Mouse (Mus musculus): ENCODE results near the gene Cdc42. TPM values are rescaled to one million over a fixed set of nuclear protein-coding genes. Genes with fewer than 3 reads are reported as not detected.

Cdc42 gene
- polyA plus RNA-seq, 1 experiment from 2014 or later, result 284 TPM

DNA sequence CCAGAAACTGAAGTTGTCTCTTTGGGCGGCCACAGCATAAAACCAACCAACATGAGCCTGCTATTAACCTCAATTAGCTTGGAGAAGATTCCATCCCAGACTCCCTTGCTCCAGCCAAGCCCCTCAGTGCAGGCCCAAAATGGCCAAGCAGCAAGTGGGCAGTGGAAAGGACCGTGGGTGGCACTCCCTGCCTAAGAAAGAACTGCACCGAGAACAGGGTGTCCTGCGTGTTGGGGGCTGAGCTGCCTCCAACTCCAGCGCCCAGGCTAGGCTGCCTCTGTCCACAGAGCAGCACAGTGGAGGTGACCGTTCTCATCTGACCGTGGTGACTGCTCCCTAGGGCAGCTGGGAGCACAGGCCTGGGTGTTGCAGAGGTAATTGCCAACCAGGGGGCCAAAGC, 63.5 kb downstream of the Cdc42 start:
- ATAC-seq (ENCODE audit: low read depth) (no peak), DNase-seq (no peak)
- Histone ChIP-seq H3K27me3 (no peaks in the 10 kb centered on the region; the same call in 1 of the 2 replicates), H3K36me3 (no peaks in the 10 kb centered on the region), H3K4me3 (replicated peaks) (no peak overlapping the region), H3K9me3 (replicated peaks) (no peaks in the 10 kb centered on the region), H3K27ac (no peak overlapping the region), H3K9ac (no peak overlapping the region), H3K4me2 (no peak overlapping the region), H3K4me1 (replicated peaks) (no peaks in the 10 kb centered on the region)
- WGBS (ENCODE audit: insufficient replicate concordance), result 61% methylated on average over 7 of the region's 7 CpGs

DNA sequence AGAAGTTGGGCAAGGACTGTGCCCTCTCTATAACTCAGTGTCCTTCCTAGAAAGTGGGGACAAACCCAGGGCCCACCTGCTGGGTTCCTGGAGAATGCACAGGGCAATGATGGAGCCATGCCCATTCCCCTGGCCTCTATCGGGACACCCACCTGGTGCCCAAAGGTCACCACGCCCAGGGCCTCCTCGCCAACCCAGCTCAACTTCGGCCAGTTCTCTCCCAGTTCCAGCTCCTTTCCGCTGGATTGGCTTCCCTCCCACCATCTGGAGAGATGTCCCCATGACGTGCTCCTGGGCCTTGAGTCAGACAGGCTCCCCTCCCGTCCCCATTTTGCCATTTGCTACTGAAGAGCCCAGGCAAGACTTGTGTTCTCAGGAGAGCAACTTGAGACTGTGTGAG, 64.9 kb downstream of the Cdc42 start:
- H3K4me2 ChIP-seq, result no peak overlapping the region
- no peak overlapping the region for H3K27ac ChIP-seq
- ATAC-seq (ENCODE audit: low read depth), result no peak
- H3K9me3 ChIP-seq (replicated peaks), result no peaks in the 10 kb centered on the region
- 59% methylated on average over 7 of the region's 7 CpGs for WGBS (ENCODE audit: insufficient replicate concordance)
- H3K27me3 ChIP-seq, result peaks cover 2% of the 10 kb centered on the region; the same call in 1 of the 2 replicates
- no peak for DNase-seq
- H3K9ac ChIP-seq, result no peak overlapping the region
- no peaks in the 10 kb centered on the region for H3K36me3 ChIP-seq
- no peak overlapping the region for H3K4me3 ChIP-seq (replicated peaks)
- H3K4me1 ChIP-seq (replicated peaks), result no peaks in the 10 kb centered on the region

DNA sequence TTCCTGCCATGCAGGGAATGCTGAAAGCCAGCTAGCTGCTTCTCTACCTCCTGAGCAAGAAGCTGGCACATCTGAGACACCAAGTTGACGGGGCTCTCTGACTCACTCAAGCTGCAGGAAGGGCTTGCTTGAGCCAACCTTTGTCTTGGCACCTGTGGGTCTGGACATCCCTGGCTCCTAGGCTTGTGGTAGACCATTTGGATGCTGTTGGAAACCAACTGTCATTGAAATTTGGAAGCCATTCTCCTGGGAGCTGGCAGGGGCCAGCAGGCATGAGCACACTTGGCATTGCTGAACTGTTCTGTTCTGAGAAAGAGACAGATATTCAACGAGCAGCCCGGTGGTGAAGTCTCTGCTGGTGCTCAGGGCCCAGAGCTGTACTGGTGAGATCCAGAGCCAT, 67.3 kb downstream of the Cdc42 start:
- Histone ChIP-seq H3K27me3 (peaks cover 2% of the 10 kb centered on the region; the same call in 1 of the 2 replicates), H3K9me3 (replicated peaks) (no peaks in the 10 kb centered on the region), H3K4me1 (replicated peaks) (peaks cover 3% of the 10 kb centered on the region; the same call in 1 of the 2 replicates), H3K9ac (no peak overlapping the region), H3K4me3 (replicated peaks) (no peak overlapping the region), H3K36me3 (no peaks in the 10 kb centered on the region), H3K27ac (no peak overlapping the region), H3K4me2 (no peak overlapping the region)
- ATAC-seq (ENCODE audit: low read depth) (no peak), DNase-seq (no peak)
- 64% methylated on average over 3 of the region's 3 CpGs for WGBS (ENCODE audit: insufficient replicate concordance)

DNA sequence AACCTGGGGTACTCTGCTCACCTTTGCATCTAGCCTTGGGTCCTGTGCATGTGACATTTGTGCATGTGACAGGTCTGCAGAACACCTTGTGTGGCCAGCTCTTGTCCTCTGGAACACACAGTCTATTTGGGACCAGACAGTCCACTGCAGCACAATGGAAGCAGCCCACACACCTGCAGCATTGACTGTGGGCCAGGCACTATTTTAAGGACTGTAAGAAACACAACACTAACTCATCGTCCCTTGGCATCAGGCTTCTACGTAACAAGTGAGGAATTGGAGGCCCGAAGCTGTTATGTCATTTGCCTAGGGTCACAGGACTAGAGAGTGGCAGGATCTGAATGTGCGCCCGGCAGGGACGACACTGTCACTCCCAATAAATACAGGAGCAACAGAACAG, 67.8 kb downstream of the Cdc42 start:
- no peak for ATAC-seq (ENCODE audit: low read depth)
- H3K4me1 ChIP-seq (replicated peaks), result peaks cover 3% of the 10 kb centered on the region; the same call in 1 of the 2 replicates
- no peak overlapping the region for H3K27ac ChIP-seq
- H3K9me3 ChIP-seq (replicated peaks), result no peaks in the 10 kb centered on the region
- no peaks in the 10 kb centered on the region for H3K36me3 ChIP-seq
- H3K4me2 ChIP-seq, result no peak overlapping the region
- DNase-seq, result no peak
- 61% methylated on average over 6 of the region's 6 CpGs for WGBS (ENCODE audit: insufficient replicate concordance)
- no peak overlapping the region for H3K4me3 ChIP-seq (replicated peaks)
- H3K27me3 ChIP-seq, result peaks cover 5% of the 10 kb centered on the region
- H3K9ac ChIP-seq, result no peak overlapping the region

DNA sequence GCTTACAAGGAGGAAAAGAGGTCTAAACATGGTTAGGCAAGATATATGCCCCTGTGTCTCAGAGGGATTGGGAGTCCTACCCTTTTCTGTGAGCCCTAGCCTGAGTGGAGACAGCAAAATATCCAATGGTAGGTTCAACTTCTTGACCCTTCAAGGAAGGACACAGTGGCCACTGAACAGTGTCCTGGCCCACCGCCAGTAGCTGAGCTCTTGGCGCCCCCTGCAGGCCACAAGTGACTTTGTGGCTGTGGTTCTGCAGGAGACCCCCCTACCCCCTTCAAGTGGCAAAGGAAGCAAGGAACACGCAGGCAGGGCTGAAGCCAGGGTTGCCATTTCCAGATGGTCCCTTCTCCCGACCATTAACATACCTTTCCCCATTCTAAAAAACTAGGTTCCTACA, 69.7 kb downstream of the Cdc42 start:
- Histone ChIP-seq H3K36me3 (no peaks in the 10 kb centered on the region), H3K27me3 (peaks cover 24% of the 10 kb centered on the region), H3K9me3 (replicated peaks) (no peaks in the 10 kb centered on the region), H3K9ac (no peak overlapping the region), H3K4me1 (replicated peaks) (peaks cover 3% of the 10 kb centered on the region; the same call in 1 of the 2 replicates), H3K4me2 (no peak overlapping the region), H3K4me3 (replicated peaks) (no peak overlapping the region), H3K27ac (no peak overlapping the region)
- WGBS (ENCODE audit: insufficient replicate concordance), result 1% methylated on average over 4 of the region's 4 CpGs
- DNase-seq (peak; percentile 16), ATAC-seq (ENCODE audit: low read depth) (no peak)

DNA sequence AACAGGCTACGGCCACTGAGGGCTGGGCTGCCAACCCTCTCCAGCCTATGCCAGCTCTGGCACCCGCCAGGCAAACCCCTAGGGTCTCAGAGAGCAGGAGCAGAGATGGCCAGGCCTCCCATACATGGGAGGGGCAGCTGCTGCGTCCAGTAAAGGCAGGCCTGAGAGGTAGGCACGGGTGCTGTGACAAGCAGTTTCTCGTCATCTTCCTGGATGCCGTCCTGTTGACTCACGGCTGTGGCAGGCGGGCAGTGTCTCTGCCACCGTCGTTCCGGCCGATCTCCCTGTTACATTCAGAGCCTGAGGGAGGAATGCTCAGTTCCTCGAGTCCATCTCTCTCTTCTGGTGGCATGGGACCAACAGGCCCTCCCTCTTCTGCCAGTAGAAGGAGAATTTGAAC, 70.3 kb downstream of the Cdc42 start:
- peaks cover 30% of the 10 kb centered on the region for H3K27me3 ChIP-seq
- H3K4me1 ChIP-seq (replicated peaks), result peaks cover 3% of the 10 kb centered on the region; the same call in 1 of the 2 replicates
- H3K9ac ChIP-seq, result no peak overlapping the region
- H3K9me3 ChIP-seq (replicated peaks), result no peaks in the 10 kb centered on the region
- WGBS (ENCODE audit: insufficient replicate concordance), result 69% methylated on average over 13 of the region's 13 CpGs
- H3K4me3 ChIP-seq (replicated peaks), result no peak overlapping the region
- ATAC-seq (ENCODE audit: low read depth) (no peak), DNase-seq (no peak)
- no peaks in the 10 kb centered on the region for H3K36me3 ChIP-seq
- H3K27ac ChIP-seq, result no peak overlapping the region
- H3K4me2 ChIP-seq, result no peak overlapping the region

DNA sequence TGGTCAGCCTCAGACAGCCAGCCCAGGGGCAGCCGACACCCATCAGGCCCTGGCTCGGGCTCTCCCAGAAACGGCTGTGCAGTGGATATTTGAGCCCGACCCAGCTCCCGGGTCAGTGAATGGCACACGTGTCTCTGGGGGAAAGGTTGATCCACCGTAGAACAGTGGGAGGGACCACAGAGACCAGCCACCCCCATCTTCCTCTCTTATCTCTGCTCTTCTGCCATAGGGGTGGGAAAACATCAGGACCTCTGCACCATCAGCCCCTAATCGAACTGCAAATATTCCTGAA, 70.9 kb downstream of the Cdc42 start:
- no peaks in the 10 kb centered on the region for H3K9me3 ChIP-seq (replicated peaks)
- no peaks in the 10 kb centered on the region for H3K36me3 ChIP-seq
- DNase-seq (no peak), ATAC-seq (ENCODE audit: low read depth) (no peak)
- H3K9ac ChIP-seq, result no peak overlapping the region
- no peak overlapping the region for H3K27ac ChIP-seq
- H3K4me3 ChIP-seq (replicated peaks), result no peak overlapping the region
- H3K4me2 ChIP-seq, result no peak overlapping the region
- 49% methylated on average over 8 of the region's 8 CpGs for WGBS (ENCODE audit: insufficient replicate concordance)
- peaks cover 36% of the 10 kb centered on the region for H3K27me3 ChIP-seq
- peaks cover 3% of the 10 kb centered on the region; the same call in 1 of the 2 replicates for H3K4me1 ChIP-seq (replicated peaks)

DNA sequence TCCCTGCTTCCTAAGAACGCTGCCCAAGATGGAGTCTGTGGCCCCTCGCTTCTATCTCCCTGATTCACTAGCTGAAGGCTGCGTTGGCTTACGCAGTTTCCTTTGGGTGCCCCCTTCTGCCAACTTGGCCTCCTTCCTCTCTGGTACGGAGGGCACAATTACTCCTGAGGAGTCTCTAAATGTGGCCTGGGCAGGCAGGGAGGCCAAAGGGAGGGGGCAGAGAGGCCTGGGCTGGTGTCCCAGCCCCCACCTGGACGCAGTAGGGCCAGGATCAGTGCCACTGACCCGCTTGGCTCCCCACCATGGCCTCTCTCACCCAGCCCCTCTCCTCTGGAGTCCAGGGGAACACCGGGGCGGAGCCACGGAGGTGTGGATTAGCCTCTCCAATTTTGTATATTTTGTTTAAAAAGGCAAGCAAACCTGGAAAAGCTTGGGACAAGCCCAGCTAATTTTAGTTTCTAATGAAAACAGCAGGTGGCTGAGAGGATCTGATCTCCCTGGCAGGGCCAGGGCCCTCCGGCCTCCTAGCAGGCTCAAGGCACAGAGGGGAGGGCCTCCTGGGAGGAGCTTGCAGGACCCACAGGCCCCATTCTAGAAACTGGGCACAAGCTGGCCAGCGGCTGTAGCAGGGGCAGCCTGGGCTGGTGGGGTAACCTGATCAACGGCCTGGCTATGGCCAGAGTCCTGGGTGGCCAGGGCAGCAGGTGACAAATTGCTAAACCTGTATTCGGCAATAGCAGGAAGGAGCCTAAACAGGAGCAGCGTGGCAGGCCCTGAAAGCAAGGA, 71.5 kb downstream of the Cdc42 start:
- Histone ChIP-seq H3K9me3 (replicated peaks) (no peaks in the 10 kb centered on the region), H3K4me2 (no peak overlapping the region), H3K4me1 (replicated peaks) (peaks cover 3% of the 10 kb centered on the region; the same call in 1 of the 2 replicates), H3K27me3 (peaks cover 41% of the 10 kb centered on the region), H3K9ac (no peak overlapping the region), H3K4me3 (replicated peaks) (no peak overlapping the region), H3K36me3 (no peaks in the 10 kb centered on the region), H3K27ac (no peak overlapping the region)
- 66% methylated on average over 15 of the region's 15 CpGs for WGBS (ENCODE audit: insufficient replicate concordance)
- ATAC-seq (ENCODE audit: low read depth), result no peak
- no peak for DNase-seq

DNA sequence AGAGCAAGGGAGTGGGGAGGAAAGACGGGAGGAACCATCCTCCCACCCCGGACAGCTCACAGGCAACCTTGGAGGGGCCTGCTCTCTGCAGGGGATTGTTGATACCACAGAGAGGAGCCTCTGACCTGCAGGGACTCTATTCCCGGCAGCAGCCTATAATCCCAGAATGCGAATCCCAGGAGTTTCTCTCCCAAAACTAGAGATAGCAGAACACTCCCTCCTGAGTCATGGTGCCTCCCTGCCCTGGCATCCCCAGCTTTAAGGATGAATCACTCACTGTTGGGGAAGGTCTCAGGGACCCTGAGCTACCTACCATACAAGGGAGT, 74.2 kb downstream of the Cdc42 start:
- H3K4me1 ChIP-seq (replicated peaks), result peaks cover 3% of the 10 kb centered on the region; the same call in 1 of the 2 replicates
- H3K9ac ChIP-seq, result no peak overlapping the region
- H3K4me2 ChIP-seq, result no peak overlapping the region
- ATAC-seq (ENCODE audit: low read depth) (no peak), DNase-seq (no peak)
- H3K36me3 ChIP-seq, result no peaks in the 10 kb centered on the region
- no peak overlapping the region for H3K4me3 ChIP-seq (replicated peaks)
- no peak overlapping the region for H3K27ac ChIP-seq
- no peaks in the 10 kb centered on the region for H3K9me3 ChIP-seq (replicated peaks)
- WGBS (ENCODE audit: insufficient replicate concordance), result 13% methylated on average over 4 of the region's 4 CpGs
- H3K27me3 ChIP-seq, result peaks cover 66% of the 10 kb centered on the region

DNA sequence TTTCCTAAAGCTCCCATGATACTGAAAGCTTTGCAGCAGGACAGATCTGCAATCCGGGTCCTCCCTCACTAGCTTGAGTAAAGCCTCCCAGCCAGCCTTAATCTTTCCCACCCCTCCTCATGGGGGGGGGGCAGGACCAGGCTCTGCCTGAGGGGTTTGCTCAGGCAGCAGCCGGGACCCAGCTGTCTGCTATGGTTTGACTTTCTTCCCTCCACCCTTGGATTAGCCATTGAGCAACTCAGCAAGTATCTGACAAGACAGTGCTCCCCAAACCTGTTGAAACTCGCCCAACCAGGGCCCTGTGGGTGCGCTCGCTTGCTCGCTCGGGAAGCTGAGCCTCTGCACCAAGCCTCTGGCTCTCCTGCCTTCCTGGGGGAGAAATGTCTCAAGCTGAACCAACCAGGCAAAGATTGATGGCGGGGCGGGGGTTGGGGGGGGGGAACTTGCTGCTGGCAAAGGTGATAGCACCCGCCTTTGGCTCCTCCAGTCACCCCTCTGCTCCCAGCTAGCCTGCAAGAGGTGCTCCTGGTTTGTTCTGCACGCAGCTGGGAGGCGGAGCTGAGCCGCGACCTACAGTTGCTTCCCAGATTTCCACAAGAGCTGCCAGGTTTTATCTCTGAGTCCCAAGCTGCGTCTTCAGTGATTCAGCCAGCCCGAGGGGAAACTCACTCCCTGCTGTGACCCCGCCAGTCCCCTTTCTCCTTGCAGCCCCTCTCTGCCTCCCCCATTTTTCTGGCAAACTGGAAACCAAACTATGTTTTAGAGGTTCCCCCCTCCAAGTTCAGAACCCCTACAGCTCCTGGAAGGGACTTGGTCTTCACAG, 74.7 kb downstream of the Cdc42 start:
- Histone ChIP-seq H3K27ac (no peak overlapping the region), H3K9me3 (replicated peaks) (no peaks in the 10 kb centered on the region), H3K9ac (no peak overlapping the region), H3K4me1 (replicated peaks) (peaks cover 7% of the 10 kb centered on the region; the same call in 1 of the 2 replicates), H3K36me3 (no peaks in the 10 kb centered on the region), H3K4me3 (replicated peaks) (no peak overlapping the region), H3K27me3 (peaks cover 72% of the 10 kb centered on the region), H3K4me2 (no peak overlapping the region)
- no peak for ATAC-seq (ENCODE audit: low read depth)
- 22% methylated on average over 17 of the region's 17 CpGs for WGBS (ENCODE audit: insufficient replicate concordance)
- no peak for DNase-seq

DNA sequence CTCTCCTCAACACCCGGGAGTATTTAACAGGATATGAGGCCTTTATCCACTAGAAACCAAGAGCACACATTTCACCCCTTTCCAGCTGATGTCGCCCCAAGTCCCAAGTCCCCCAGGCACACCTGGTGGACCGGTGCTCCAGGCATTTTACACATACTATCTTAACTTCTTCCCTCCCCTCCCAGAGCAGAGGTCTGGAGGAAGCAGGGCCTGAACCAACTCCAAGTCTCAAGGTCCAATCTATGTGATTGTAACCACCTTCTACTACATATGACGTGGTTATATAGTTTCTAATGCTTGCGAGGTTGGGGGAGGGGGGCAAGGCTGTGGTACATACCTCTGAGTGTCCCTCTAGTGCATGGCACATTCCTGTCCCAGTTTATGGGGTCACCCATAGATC, 75.4 kb downstream of the Cdc42 start:
- no peak overlapping the region for H3K27ac ChIP-seq

More for the DNA sequence above, 75.4 kb downstream of the Cdc42 start:
- Histone ChIP-seq H3K4me2 (no peak overlapping the region), H3K4me1 (replicated peaks) (peaks cover 11% of the 10 kb centered on the region; the same call in 1 of the 2 replicates), H3K36me3 (no peaks in the 10 kb centered on the region), H3K9ac (no peak overlapping the region), H3K4me3 (replicated peaks) (no peak overlapping the region), H3K9me3 (replicated peaks) (no peaks in the 10 kb centered on the region), H3K27me3 (peaks cover 79% of the 10 kb centered on the region)
- ATAC-seq (ENCODE audit: low read depth) (no peak), DNase-seq (no peak)
- 59% methylated on average over 5 of the region's 5 CpGs for WGBS (ENCODE audit: insufficient replicate concordance)

All from liver, embryonic 13.5 days (tissue).